Mouse (Mus musculus) kidney, postnatal 10 days (tissue): ENCODE measurements around the gene Aoc1.

ENCODE experiments used
- DNase-seq: peaks from one replicate; pipeline ENCODE4 v3.0.0; 2021; ENCODE audit warnings: mixed read lengths

Gene Aoc1

DNA sequence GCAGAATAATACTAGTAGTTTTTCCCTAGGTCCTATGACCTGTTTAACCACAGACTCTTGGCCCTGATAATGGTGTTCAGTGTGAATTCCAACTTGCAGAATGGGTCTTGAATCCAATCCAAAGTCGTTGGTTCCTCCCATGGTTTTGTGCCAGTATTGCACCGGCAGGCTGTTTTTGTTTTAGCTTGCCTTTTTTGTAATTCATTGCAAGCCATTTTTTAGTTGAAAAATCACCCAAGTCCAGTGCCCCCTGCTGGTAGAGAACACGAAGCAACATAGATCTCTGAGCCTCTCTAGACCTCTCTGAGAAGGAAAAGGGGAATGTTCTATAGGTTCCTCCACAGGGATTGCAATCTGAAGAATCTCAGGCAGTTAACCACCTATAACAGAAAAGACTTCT lies 39.3 kb downstream of the Aoc1 start:
- DNase-seq = peak; percentile 43

DNA sequence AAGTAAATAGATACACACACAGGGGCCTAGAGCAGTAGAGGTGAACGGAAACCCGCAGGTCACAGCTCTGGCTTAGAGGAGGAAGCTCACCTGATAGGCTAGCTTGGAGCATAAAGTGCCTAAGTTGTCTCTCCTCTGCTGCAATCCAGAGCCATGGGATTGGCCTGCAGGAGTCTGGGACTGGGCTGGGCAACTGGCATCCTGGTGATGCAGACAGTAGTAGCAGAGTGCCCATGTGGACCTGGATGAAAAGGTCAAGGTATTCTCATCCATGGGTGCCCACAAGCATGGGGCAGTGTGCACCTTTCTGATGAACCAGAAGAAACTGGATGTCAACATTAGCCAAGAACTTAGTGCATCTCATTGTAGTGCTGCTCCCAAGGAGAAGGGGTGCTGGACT lies 40.9 kb downstream of the Aoc1 start:
- DNase-seq = peak; percentile 24

DNA sequence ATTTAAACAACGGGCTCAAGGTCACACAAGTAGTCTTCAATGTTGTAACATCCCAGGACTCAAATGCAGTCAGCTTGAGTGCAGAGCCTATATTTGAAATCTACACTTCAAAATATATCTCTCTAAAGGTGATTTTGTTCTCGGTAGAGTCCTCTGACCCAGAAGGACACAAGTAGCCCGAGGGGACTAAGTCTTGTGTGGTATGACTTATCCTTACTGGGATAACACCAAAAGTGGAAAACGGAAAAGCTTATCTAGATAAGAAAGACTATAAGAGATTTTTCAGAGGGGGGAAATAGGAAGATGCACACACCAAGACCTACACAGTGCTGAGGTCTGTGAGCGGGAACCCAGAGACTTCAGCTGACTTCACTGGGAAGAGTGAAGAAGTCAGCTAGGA lies 56.9 kb downstream of the Aoc1 start, which contains the start of gene 1600015I10Rik:
Gene 1600015I10Rik, plus strand, starts transcription at position 301 of the 400 bp plus-strand sequence.
- DNase-seq = no peak

DNA sequence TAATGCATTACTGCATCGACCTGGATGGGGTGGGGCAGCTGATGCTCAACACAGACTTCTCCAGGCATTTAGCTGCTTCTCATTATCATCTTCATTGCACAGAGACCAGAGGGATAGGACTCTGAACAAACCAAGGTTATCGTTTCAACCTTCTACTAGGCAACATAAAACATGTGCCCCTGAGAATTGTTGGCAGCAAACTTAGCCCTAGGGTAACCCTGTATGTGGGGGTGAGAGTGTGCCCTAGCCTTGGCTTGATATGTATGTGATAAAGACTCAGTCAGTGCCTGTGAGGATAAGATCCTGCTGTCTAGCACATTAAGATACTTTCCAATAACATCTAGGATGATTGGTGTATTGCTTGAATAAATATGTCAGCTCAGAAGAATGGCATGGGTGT lies 76.9 kb downstream of the Aoc1 start:
- DNase-seq = no peak

DNA sequence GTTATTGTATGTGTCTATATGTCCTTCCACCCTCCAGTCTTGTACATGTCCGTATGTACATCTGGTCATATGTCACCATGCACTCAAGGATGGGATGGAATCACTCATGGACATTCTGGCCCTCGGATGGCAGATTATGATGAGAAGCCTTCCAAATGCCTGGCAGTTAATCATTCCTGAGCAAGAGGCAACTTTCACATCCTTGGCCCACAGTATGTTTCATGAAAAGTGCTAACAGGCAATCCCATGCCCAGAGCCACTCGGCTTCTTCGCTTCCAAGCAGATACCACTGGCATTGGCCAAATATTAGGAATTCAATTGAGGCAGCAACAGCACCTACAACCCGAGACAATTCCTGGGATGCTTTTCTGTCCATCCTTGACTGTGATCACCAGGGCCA lies 78.0 kb downstream of the Aoc1 start:
- no peak for DNase-seq

DNA sequence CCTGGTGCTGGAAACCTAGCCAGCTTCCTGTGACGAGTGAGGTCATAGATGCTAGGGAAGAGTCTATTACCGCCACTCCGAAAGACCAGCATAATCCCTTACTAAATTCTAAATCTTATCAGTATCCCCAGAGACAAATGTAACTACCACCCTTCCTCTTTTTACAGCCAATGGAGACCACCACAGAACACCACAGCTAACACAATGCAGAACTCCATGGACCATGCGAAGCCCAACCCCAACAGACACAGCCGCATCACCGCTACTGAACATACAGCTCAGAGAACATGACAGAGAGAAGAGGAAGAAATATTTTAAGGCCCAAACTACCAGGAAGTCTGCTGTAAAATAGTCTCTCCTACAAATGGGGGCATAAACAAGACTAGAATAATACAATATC lies 78.9 kb downstream of the Aoc1 start:
- no peak for DNase-seq

DNA sequence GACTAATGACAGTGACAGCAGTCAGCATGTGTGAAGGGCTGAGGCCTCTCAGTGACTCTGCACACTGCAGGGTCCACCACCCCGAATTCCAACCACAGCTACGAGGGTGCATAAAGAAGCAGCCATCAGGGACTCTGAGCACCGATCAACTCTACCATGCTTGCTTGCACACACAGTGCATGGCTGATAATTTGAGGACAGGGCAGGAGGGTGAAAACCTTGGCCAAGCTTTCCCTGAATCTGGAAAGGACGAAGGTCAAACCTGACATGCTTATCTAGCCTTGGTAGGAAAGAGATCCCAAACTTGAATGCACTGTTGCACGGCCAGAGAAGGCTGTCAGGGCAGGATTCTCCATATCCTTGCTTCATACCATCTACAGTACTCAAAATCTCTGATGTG lies 80.5 kb downstream of the Aoc1 start:
- no peak for DNase-seq

DNA sequence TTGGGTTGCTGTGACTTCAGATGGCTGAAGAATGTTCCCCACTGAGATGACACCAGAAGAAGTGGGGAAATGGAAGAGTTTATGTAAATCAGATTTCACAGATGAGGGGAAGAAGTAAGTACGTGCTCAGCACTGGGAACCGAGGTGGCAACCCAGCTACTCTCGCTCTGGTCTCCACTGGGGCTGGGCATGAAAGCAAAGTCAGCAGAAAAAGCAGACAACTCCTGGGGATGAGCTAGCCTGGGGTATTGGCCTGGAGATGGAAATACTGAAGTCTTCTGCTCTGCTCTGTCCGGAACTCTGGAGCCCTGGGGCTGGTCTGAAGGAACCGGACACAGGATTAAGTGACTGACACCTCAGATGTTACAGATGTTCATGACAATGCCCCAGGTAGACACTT lies 81.5 kb downstream of the Aoc1 start:
- DNase-seq = no peak

DNA sequence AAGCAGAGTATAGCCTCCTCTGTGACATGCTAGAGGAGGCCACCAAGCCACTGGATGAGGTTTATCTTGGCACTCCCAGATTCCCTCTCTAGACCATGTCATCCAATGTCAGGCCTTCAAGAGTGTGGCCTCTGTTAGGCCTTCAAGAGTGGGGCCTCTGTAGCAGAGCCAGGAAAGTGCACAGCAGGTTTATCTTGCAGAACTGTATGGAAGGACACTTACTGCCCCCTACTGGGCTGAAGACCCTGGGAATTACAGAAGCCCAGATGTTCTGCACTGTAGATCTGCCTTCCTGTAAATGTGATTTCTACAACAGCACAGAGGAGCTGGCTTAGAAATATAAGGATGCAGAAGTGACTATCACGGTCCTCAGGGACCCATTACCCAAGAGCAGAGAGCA lies 82.2 kb downstream of the Aoc1 start:
- peak; percentile 89 for DNase-seq

DNA sequence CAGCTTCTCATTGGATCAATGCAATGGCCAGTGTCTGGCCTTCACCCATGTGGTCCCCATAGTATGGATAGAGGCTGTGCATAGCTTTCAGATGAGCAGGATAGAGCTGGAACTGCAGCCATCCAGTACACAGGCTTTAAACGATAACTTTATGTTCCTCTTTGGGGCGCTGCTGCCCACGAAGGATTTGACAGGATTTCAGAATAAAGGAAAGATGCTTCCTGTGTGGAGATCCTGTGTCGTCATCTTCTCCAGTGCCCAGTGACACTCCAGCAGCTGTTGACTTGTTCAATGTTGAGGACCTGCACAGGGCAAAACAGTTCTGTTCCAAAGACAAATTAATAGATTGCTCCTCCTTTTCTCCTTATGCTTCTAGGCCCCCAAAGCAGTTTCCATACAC lies 84.1 kb downstream of the Aoc1 start:
- no peak for DNase-seq

DNA sequence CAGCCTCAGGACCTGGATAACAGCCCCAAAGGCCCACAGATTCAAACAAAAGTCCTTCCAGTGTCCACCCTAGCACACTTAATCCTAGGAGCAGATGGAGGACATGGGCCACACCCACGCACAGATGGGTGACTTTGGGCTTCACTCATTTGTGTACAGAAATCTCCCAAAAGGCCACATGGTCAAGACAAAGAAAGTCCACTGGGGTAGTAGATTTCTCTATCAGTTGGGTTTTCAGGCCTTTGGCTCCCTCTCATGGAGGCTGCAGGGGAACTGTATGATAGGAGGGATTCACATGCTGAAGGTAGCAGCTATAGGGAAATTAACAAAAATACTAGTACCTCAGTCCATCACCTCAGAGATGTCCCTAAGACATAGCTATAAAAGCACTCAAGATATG lies 85.4 kb downstream of the Aoc1 start:
- DNase-seq = peak; percentile 63
